Mouse (Mus musculus) liver (tissue): ENCODE data around the gene Fcer1g.

Experiments used
- DNase-seq: peaks from one replicate; pipeline ENCODE4 v3.0.0-alpha.2; 2020; ENCODE audit warnings: mixed read lengths

The Fcer1g gene

GRCm38 (mm10) chr1:171183620-171184019, 50.5 kb downstream of the Fcer1g start:
- DNase-seq = peak; percentile 18

DNA sequence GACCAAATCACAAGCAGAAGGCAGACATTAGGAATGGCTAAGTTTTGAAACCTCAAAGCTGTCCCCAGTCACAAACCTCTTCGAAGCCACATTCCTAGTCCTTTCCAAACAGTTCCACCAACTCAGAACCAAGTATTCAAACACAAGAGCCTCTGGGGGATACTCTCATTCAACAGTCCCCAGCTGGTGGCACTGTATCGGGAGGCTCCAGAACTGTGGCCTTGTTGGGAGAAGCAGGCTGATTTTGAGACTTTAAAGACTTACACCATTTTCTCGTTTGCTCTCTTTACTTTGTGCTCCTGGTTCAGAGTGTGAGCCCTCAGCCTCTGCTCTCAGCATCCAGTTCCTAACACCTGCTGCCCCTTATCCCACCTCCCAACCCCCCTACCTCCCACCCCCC, 51.1 kb downstream of the Fcer1g start:
- no peak for DNase-seq
